Mouse (Mus musculus) inflammation-experienced regulatory T-cells, adult 6 months (primary cell): ENCODE data around the gene Gsto2. TPM values are rescaled to one million over a fixed set of nuclear protein-coding genes. Genes with fewer than 3 reads are reported as not detected.
"Not testable (repeated sequence)": the region's sequence is repeated elsewhere in the genome, so short reads cannot be mapped to it uniquely, and the experiment has no call there.

Source experiments
- ATAC-seq: one replicate; pipeline ENCODE4 v1.8.0; 2017
- polyA plus RNA-seq, 3 experiments: library from polyadenylated mRNA; unstranded; fragments of 100-300 nt; shearing (Covaris generic); gene quantifications; one replicate each; pipeline ENCODE4 v1.2.1; 2017

The Gsto2 gene
- 1 to 10 TPM in 2 of 3 experiments, under 1 TPM in 1; 0.34 to 1.2 (median 1.1) TPM for polyA plus RNA-seq

DNA sequence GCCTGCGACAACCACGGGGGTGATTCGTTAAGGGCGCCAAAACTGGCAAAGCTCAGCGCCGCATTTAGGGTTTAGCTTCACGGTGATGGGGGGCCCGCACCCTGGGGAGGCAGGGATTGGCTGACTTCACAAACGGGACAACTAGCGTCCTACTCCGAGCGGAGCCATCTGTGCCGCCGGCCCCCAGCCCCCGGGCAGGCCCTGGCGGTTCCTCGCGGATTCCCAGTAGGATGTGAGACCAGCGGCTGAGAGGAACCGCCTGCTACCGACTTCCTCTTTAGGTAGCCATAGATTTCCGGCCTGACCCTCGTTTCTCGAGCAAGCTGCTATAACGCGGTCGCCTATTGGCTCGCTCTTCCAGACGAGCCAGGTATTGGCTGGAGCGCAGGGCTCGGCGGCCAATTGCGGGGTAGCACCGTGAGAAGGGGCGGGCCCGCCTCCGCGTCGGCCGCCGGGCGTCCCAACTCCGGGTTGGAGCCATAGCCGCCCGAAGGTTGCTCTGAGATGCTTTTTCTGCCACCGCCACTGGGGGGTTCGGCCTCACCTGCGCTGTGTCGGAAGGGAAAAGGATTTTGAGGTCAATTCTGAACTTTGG, at the start of gene Gsto2:
TSS of gene Gsto2 (plus strand) at position 182 of the 595 bp plus-strand sequence.
- peak; percentile 99 for ATAC-seq

DNA sequence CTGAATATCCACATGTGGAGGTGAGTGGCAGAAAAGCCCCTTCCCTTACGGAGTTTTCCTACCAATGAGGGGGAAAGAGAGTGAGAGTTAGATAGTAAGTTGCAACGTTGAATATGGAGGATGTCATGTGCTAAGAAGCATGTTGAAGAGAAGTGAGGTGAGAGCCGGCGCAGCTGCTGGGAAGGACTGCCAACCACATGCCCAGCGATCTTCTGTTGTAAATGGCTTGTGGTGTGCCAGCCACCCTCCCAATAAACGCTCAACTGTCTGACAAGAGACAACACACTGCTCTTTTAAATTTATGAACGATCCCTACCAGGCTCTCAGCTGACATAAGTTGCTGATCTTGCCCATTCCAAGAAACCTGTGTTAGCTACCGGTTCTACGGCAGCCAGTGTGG, 47.6 kb upstream of the Gsto2 start:
- ATAC-seq: no peak

DNA sequence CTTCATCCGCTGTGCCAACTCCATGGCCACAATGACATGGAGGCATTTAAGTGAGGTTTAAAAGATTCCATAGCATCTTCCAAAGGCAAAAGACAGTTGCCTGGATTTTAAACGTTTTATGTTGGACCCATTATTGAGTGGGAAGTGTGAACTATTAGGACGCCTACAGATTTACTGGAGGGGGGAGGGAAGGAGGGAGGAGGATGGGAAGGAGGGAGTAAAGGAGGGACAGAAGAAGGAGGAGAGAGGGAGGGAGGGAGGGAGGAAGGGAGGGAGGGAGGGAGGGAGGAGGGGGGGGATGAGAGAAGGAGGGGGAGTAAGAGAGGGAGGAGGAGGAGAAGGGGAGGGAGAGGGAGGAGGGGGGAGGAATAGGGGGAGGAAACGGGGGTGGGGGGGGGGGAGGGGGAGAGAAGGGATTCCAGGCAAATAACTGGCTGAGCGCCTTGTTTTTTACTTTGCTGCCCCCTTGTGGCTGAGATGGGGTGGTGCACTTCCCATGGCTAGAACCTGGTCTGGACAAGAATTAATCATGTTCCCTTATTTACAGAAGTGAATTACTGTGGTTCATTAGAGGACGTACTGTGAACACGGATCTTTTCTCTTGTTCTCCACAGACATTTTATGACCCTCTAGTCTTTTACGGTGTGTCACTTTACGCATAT, 44.4 kb upstream of the Gsto2 start:
- ATAC-seq: no peak

DNA sequence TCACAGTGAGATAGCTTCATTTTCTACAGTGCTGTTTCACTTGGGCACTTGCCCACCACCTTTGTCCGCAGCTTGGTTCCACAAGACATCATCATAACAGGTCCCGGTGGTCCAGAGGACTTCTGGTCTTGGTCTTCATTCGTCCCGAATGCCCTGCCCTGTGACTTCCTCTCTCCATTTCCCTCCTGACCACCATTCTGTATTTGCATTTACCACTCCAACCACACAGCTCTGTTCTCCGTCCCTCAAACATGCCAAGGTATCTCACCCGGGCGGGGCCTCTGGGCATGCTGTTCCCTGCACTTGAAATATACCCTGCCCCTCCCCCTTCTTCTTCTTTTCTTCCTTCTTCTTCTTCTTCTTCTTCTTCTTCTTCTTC, 43.9 kb upstream of the Gsto2 start:
- ATAC-seq: no peak

DNA sequence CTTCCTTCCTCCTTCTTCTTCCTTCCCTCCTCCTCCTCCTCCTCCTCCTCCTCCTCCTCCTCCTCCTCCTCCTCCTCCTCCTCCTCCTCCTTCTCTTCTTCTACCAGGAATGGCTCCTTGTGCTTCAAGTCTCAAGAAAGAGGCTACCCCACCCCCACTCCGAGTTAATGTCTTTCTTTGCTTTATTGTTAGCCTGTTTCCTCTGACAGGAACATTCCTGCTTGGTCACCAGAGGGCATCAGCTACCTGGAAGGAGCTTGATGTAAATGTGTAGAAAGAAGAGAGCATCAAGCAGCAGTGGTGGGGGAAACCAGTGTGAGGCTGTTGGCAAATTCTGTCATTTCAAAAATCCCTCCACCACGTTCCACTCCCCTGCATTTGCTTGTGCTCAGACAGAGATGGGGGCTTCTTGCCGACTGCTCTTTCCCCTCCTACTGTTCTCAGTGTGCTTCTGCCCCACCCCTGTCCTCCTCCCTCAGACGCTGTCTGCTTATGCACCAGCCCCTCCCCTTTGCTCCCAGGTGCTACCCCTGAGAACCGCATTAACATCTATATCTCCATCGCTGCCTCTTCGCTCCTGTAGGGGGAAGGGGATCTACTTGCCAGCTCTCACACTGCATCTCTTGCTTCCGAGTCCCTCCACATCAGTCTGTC, 43.1 kb upstream of the Gsto2 start:
- ATAC-seq: no peak

DNA sequence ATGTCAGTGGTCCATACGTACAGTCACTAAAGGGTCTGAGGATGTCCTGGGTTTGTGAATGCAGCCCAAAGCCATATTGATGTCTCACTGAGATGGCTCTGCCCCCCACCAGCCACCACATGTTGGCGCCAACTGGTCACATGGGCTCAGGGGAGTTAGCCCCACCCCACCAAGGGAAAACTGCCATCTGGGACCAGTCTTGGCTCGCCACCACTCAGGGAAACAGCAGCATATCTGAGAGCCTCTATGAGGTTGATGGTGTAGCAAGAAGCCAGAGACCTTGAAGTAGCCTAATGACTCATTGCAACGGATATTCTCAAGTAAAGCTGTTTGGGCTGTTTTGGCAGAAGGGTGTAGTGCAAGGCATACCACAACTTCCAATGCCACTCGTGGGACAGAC, 41.3 kb upstream of the Gsto2 start:
- no peak for ATAC-seq

DNA sequence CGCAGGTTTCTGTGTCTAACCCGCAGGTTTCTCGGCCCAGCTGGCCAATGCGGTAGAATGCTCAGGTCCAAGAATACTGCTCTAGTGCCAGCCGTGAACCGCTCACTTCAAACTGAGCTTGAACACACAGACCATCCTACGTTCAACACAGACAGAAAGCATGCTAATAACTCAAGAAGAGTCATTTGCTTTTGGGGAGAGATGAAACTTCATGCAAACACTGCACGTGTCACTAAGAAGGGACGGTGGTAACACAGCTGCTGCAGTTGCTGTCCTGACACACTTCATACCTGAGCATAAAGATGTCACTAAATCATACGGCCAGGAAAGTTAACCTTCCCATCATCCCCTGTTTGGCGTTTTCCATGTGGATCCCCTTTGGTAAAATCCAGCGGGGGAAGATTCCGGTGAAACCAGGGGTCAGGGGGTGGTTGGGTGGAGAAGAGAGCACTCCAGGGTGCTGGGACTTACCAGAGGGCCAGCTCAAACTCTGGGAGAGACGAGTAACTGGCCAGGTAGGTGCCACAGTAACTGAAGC, 35.4 kb upstream of the Gsto2 start:
- ATAC-seq: no peak

DNA sequence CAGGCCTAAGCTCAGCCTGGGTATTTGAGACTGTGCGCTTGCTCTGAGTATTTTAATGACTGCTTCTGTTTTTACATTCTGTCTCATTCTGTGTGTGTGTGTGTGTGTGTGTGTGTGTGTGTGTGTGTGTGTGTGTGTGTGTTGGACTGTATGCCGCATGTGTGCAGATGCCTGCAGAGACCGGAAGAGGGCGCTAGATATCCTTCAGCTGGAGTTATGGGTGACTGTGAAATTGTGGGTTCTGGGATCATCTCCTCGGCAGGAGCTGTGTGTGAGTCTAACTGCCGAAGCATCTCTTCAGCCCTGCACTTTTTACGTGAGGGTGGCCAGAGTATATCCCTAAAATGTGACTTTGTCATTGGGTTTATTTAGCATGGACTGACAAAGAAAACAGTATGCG, 34.2 kb upstream of the Gsto2 start:
- ATAC-seq: no peak

DNA sequence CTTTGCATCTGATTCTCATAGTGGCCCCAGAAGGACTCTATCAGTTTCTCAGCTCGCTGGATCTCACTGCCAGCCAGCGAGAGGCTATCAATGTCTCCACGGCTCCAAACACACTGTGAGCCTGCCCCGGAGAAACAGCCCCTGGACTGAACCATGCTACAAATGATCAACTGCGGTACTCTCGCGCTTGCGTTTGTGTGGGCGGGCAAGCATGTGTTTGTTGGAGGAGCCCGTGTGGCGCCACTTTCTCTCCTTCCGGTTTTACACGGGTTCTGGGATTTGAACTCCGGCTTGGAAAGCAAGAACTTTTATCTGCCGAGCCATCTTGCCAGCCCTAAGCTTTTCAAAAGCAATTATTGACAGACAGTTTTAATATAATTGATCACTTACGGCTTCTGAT, 33.0 kb upstream of the Gsto2 start:
- ATAC-seq: no peak

DNA sequence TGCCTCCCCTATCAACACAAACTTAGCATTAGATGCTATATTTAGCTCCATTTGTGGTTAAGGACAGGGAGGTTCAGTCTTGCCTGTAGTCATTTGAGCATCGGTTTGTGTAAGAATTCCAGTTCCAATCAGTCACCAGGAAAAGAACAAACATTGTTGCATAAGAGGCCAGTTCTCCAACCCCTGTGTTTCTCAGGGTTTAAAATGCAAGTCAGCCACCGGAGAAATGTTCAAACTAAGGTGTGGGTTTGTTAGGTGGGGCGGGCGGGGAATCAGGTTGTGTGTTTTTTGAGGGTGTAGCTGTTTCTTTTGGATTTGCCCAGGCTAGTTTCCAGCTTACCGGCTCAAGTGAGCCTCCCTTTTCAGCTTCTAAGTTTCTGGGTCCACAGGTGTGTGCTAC, 30.7 kb upstream of the Gsto2 start:
- no peak for ATAC-seq

DNA sequence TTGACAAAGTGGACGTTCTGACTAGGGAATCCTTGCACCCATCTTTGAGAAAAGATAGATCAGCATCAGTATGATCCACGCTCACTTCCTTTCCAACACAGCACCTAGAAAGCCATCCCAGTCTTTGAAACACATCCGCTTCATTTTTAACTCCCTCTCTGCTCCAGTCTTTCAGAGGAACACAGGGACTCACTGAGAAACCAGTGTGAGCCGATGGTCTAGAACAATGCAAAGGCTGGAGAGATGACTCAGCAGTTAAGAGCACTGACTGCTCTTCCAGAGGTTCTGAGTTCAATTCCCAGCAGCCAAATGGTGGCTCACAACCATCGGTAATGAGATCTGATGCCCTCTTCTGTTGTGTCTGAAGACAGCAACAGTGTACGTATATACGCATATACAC, 29.6 kb upstream of the Gsto2 start:
- ATAC-seq: no peak

DNA sequence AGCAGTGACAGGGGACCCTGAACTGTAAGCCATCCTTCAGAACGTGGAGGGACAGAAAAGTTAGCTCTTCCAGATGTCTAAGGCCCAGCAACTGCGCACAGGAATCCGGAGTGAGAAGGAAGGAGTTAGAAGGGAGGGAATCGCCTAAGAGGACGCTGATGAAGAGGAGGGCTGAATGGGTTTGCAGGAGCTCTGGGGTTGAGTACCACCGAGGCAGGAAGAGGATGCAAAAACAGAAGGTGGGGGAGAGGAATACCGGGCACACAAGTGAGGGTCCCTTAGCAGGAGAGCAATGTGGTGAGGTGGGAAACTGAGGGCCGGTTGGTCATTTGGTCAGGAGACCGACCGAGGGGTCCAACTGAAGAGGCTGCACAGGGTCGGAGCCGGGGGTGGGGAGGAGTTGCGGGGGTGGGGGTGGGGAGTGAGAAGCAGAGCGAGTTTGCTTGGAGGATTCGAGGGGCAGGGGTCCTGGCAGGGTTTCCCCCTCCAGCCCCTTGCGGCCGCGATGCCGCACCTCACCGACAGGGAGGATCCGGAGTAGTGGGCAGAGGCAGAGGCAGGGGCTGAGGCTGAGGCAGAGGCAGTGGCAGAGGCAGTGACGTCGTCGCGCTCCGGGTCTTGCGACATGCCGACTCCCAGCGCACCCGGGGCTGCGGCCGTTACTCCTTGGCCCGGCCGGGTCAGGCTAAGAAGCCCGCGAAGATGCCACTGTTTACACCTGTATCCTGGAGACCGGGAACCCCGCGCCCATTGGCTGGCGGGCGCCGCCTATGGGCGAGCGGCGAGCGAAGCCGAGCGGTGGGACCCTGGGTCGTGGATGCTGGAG, 28.4 kb upstream of the Gsto2 start:
- peak; percentile 82 for ATAC-seq

DNA sequence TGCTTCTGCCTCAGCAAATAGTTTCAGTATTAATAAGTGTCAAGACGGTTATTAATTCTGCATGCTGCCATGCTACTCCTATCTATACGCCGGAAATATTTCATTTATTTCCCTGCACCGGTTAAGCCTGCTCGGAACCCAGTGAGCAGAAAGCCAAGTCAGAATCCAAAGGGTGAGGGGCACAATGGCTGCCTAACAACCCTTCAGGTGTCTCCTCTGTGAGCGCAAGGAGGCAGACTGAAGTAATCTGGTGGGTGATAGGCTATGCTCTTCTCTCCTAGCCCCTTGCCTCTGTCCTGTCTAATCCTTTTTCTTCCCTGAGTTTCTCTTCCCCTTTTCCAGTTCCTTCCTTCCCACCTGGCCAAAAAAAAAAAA, 27.8 kb upstream of the Gsto2 start:
- ATAC-seq: peak; percentile 43

DNA sequence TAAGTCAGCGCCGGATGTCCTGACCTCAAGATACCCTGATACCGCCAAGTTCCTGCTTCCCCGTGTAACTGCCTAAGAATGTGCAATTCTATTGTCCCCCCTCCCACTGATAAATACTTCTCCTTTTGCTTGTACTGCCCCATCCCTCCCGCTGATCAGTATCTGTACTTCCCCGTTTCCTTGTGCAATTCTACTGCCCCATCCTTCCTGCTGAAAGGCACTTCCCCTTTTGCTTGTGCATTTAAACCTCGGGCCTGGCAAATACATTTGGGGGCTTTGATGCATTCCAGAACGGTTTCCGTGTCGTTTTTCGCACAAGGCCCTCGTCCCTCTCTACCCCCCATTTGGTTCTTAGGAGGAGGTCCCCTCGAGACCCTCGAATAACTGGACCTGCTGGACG, 24.1 kb upstream of the Gsto2 start:
- not testable (repeated sequence) for ATAC-seq

DNA sequence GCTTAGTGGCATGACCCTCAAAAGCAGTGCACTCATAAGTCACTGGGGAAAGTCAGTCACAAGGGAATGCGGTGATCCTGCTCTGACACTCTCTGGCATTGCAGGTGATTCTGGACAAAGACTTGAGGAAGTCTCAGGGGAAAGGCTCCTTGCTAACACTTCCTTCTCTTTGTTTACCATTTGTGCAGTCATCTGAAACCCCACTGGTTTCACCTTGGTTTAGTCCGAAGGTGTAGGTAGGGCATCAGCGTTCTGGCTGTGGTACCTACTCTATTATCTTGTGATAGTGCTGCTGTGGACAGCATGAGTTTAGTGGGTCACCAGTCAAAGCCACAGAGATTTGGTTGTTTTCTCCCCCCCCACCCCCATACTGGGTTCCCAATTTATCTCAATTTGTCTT, 15.6 kb upstream of the Gsto2 start:
- no peak for ATAC-seq

DNA sequence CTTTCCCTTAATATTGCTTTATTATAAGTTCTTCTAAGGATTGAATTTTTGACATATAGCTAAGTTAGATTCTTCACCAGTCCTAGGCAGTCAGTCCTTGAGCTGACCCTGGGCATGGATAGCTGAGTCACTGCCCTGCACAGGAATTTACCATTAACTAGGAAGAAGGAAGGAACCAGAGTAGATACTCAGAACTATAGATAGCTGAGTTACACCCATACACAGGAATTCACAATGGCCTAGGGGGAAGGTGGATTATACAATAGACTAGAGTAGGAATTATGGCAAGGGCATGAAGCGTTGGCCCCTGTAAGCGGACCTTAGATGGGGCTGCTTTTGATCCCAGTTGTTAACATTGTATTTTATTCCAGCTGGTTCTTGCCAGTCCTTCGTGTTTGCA, 13.2 kb upstream of the Gsto2 start:
- not testable (repeated sequence) for ATAC-seq

DNA sequence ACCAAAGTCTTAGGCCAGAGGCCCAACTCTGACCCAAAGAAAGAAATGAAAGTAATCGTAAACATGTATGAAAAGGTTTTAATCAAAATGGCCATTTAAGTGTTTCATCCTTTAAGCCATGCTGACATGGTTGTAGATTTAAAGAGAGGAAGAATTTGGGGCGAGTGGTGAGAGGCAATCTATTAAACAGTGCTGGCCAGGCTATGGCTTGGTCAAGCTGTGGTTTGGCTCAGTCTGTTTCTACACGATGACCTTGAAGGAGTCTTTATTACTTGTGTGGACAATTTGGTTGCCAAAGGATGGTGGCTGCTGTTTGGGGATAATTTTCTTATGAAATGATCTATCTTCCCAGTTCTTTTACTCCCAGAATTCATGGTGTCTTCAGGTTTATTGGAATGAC, 12.3 kb upstream of the Gsto2 start:
- ATAC-seq: no peak

DNA sequence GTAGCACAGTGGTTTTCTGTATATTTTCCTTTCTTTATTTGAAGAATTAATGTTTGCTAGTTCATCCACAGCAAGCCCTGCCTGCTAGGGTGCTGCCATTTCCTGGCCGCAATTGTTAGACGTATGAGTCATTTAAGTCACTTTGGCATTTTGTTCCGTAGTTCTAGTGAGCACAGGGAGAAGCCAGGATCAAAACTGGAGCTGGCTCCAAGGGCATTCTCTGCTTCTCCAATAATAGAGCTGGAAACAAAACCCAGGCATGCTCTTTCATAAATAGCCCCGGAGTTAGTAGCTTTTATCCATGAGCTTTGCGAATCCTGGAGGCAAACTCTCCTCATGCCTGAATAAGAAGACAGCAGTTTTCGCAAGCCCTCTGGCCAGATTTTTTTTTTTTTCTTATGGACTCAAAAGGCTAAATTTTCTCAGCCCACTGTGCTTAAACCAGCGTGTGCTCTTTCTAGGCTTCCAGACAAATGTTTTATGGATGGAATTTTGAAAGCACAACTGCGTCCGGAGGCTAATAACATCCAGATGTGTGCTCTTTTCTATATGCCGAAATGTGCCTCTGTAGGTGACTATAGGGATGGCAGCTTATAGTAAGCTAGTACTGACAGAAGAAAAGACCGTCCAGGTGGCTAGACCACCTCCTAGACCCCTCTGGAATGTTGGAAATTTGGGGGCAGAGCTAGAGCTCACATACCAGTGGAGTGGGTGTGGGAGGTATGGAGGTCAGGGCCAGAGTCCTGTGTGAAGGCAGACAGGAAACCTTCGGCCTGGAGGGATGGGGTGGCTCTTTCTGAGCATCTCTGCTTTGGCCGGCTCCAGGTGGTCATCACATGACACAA, 11.2 kb upstream of the Gsto2 start:
- ATAC-seq: peak; percentile 29

DNA sequence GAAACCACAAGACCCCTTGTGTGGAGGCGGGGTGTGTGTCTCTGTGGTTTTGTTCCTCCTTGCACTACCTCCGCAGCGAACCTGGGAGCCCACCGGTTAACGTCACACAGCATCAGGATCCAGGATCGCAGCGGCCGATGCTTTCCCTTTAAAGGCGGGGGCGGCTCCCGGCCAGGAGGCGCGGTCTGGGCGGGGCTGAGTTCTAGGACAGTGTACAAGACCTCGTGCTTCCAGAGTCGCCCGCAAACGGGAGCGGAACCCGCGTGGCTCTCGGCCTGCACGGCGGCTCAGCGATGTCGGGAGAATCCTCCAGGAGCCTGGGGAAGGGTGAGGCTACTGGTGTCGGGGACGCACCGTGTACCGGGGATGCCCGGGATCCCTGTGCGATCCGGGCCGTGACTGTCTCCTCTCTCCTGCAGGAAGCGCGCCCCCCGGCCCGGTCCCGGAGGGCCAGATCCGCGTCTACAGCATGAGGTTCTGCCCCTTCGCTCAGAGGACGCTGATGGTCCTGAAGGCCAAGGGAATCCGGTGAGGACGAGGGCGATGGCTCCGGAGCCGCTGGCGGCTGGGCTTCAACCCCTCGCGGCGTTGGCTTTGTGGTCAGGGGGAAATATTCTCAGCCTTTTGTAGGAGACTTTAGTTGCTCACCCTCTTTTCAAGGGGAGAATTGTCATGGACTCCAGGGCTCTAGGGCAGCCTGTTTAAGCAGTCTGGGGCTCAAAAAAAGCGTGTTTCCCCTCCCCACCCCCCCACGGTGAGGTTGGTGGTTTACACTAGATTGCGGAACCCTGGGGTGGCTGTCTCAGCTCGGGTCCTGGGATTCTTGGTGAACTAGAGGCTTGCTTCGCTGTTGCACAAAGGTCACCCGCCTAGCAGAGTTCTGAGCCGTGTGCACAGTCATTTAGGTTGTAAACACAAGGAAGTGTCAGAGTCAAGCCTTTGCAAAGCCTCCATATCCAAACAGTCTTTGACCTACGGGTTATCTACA, 10.2 kb upstream of the Gsto2 start, which contains the start of gene Gsto1:
TSS of gene Gsto1 (plus strand) at position 175 of the 988 bp plus-strand sequence.
- peak; percentile 84 for ATAC-seq
